Mouse (Mus musculus): Measurements from ENCODE around the gene Lonp2. TPM values are rescaled to one million over a fixed set of nuclear protein-coding genes. Genes with fewer than 3 reads are reported as not detected.
A peak's percentile ranks its signal among the peaks of the same experiment; 100 is the strongest.

Gene Lonp2
- polyA plus RNA-seq, 1 experiment from 2014 or later: 36.2 TPM

DNA sequence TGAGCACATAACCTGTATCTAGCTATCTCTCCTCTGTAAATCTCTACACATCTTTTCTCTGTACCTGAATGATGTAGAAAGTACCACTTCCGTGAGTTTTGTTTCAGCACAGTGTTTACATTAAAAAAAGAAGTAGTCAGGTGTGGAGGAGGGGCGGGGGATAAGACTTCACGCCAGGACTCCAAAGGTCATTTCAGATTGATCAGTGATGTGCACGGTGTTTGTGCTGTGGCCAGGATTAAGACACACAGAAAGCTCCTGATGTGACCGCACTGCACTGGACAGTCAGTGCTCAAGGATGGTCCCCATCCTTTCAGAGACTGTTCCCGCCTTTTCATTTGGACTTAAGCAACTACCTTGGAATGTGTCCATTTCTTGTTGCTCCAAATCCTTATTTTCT lies 136.9 kb downstream of the Lonp2 start:
- 54% methylated on average over 6 of the region's 6 CpGs for WGBS
- Histone ChIP-seq H3K4me1 (replicated peaks; ENCODE audit: control insufficient read depth, insufficient read depth) (no peaks in the 10 kb centered on the region), H3K4me3 (ENCODE audit: low read depth, low read length) (no peak overlapping the region), H3K27ac (replicated peaks) (no peak overlapping the region), H3K27me3 (ENCODE audit: control insufficient read depth, insufficient read depth, low read length) (no peaks in the 10 kb centered on the region), H3K36me3 (ENCODE audit: control insufficient read depth, insufficient read depth, low read length) (no peaks in the 10 kb centered on the region), H3K4me2 (replicated peaks; ENCODE audit: low read depth) (no peak overlapping the region), H3K9ac (ENCODE audit: low read length) (no peak overlapping the region), H3K9me3 (ENCODE audit: control insufficient read depth, low read length) (no peaks in the 10 kb centered on the region)
- TF ChIP-seq CTCF (IDR thresholded peaks at IDR 0.05; ENCODE audit: low read depth) (no peak), EP300 (optimal IDR thresholded peaks at IDR 0.05) (no peak)
- no peak for ATAC-seq (ENCODE audit: low FRiP score, low TSS enrichment)
- DNase-seq (ENCODE audit: low spot score): no peak

DNA sequence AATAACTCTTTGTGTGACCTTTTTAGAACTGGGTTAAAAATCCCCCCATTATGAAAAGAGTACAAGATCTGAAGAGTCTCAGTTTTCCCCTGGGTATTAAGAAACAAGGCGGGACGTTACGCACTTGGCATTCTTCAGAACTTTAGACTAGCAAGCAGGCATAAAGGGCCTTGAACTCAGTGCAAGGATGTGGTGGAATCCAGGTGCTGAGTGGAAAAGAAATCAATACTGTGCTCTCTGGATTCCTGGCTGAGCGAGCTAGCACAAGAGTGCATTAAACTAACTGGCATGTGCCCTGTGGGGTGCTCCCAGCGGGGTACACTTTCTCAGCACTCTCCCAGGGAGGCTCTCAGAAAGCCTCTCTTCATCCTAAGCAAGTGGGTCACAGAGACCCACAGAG lies 139.0 kb downstream of the Lonp2 start:
- Histone ChIP-seq H3K4me3 (ENCODE audit: low read depth, low read length) (no peak overlapping the region), H3K9me3 (ENCODE audit: control insufficient read depth, low read length) (no peaks in the 10 kb centered on the region), H3K36me3 (ENCODE audit: control insufficient read depth, insufficient read depth, low read length) (no peaks in the 10 kb centered on the region), H3K27ac (replicated peaks) (no peak overlapping the region), H3K4me2 (replicated peaks; ENCODE audit: low read depth) (no peak overlapping the region), H3K9ac (ENCODE audit: low read length) (no peak overlapping the region), H3K27me3 (ENCODE audit: control insufficient read depth, insufficient read depth, low read length) (no peaks in the 10 kb centered on the region), H3K4me1 (replicated peaks; ENCODE audit: control insufficient read depth, insufficient read depth) (0 out of 2 replicates have a peak, but pooled peaks cover 2% of the 10 kb centered on the region)
- WGBS: 75% methylated on average over 5 of the region's 5 CpGs
- ATAC-seq (ENCODE audit: low FRiP score, low TSS enrichment): no peak
- no peak for DNase-seq (ENCODE audit: low spot score)
- TF ChIP-seq CTCF (IDR thresholded peaks at IDR 0.05; ENCODE audit: low read depth): no peak

DNA sequence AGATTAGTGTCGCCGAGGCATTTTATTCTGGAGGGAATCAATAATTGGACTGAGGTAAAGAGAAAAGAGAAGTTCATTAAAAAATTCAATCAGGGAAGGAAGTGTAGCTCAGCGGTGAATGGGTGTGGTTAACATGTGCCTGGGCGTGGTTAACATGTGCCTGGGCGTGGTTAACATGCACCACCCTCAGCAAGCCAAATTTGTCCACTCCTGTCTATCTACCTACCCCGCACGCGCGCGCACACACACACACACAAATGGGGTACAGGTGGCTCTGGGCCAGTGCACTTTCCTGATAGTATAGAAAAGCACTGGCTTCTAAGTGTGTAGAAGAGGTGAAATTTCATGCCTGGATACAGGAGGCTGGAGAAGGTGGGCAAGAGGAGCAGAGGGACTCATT lies 141.3 kb downstream of the Lonp2 start:
- no peak overlapping the region for H3K4me3 ChIP-seq (ENCODE audit: low read depth, low read length)
- TF ChIP-seq CTCF (IDR thresholded peaks at IDR 0.05; ENCODE audit: low read depth) (no peak), EP300 (optimal IDR thresholded peaks at IDR 0.05) (no peak)
- H3K27ac ChIP-seq (replicated peaks): peak overlapping the region; percentile 91
- ATAC-seq (ENCODE audit: low FRiP score, low TSS enrichment) (peak; percentile 55), DNase-seq (ENCODE audit: low spot score) (peak; percentile 66)
- no peak overlapping the region for H3K4me2 ChIP-seq (replicated peaks; ENCODE audit: low read depth)
- H3K36me3 ChIP-seq (ENCODE audit: control insufficient read depth, insufficient read depth, low read length): no peaks in the 10 kb centered on the region
- H3K4me1 ChIP-seq (replicated peaks; ENCODE audit: control insufficient read depth, insufficient read depth): peaks cover 9% of the 10 kb centered on the region
- no peak overlapping the region for H3K9ac ChIP-seq (ENCODE audit: low read length)
- 74% methylated on average over 10 of the region's 10 CpGs for WGBS
- no peaks in the 10 kb centered on the region for H3K27me3 ChIP-seq (ENCODE audit: control insufficient read depth, insufficient read depth, low read length)
- H3K9me3 ChIP-seq (ENCODE audit: control insufficient read depth, low read length): no peaks in the 10 kb centered on the region

DNA sequence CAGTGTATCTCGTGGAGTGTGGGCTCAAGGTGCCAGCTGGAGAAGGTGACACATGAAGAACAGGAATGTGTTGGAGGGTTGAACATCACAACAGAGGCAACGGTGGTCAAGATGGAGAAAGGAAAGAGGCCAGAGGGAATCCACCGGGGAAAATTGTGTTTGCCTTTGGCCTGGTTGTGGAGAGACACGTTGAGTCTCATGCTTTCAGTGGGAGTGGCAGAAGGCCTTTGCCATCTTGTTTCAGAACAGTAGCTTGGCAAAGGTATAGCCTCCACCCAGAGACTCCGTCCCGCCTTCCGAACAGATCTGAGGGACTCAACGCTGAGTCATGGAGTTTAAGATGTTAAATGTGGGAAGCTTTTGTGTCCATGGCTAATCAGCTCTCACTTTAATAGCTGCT lies 141.8 kb downstream of the Lonp2 start:
- TF ChIP-seq CTCF (IDR thresholded peaks at IDR 0.05; ENCODE audit: low read depth) (no peak), EP300 (optimal IDR thresholded peaks at IDR 0.05) (no peak)
- DNase-seq (ENCODE audit: low spot score): peak; percentile 54
- no peaks in the 10 kb centered on the region for H3K36me3 ChIP-seq (ENCODE audit: control insufficient read depth, insufficient read depth, low read length)
- H3K4me2 ChIP-seq (replicated peaks; ENCODE audit: low read depth): no peak overlapping the region
- peak overlapping the region; percentile 91 for H3K27ac ChIP-seq (replicated peaks)
- no peaks in the 10 kb centered on the region for H3K9me3 ChIP-seq (ENCODE audit: control insufficient read depth, low read length)
- H3K9ac ChIP-seq (ENCODE audit: low read length): no peak overlapping the region
- WGBS: 57% methylated on average over 8 of the region's 8 CpGs
- peak; percentile 48 for ATAC-seq (ENCODE audit: low FRiP score, low TSS enrichment)
- no peak overlapping the region for H3K4me3 ChIP-seq (ENCODE audit: low read depth, low read length)
- H3K4me1 ChIP-seq (replicated peaks; ENCODE audit: control insufficient read depth, insufficient read depth): peaks cover 9% of the 10 kb centered on the region
- H3K27me3 ChIP-seq (ENCODE audit: control insufficient read depth, insufficient read depth, low read length): no peaks in the 10 kb centered on the region

DNA sequence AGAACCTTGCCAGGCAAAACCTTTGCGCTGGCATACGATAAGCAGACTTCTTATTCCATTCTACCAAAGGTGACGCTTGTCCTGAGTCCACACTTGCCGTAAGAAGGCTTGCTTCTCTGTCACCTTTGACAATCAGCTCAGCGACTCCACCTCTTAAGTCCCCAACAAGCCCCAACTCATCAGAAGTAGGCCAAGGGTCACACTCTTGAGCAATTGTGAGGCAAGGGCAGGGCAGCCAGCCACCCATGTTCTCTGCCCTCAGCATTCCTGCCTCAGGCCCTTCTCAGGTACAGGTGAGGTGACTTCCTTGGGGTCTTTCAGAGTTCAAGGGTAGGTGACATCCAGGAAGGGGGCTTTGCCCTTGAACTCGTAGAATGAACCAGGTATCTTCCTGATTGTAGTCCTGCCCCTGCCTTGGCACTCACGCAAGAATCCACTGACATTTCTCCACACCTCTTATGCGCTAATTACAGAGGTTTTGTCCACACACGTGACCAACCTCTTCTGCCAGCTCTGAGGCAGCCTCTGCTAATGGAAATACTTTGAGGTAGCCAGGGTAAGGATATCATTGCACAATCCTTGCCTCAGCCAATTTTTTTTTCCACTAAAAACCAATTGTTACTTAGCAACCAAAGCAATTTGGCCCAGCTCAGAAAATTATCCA lies 142.8 kb downstream of the Lonp2 start:
- no peaks in the 10 kb centered on the region for H3K27me3 ChIP-seq (ENCODE audit: control insufficient read depth, insufficient read depth, low read length)
- 64% methylated on average over 9 of the region's 9 CpGs for WGBS
- H3K4me3 ChIP-seq (ENCODE audit: low read depth, low read length): no peak overlapping the region
- H3K4me1 ChIP-seq (replicated peaks; ENCODE audit: control insufficient read depth, insufficient read depth): peaks cover 9% of the 10 kb centered on the region
- H3K9me3 ChIP-seq (ENCODE audit: control insufficient read depth, low read length): no peaks in the 10 kb centered on the region
- no peaks in the 10 kb centered on the region for H3K36me3 ChIP-seq (ENCODE audit: control insufficient read depth, insufficient read depth, low read length)
- no peak for TF ChIP-seq CTCF (IDR thresholded peaks at IDR 0.05; ENCODE audit: low read depth)
- TF ChIP-seq EP300 (optimal IDR thresholded peaks at IDR 0.05): peak; percentile 66
- no peak overlapping the region for H3K4me2 ChIP-seq (replicated peaks; ENCODE audit: low read depth)
- H3K27ac ChIP-seq (replicated peaks): peak overlapping the region; percentile 91
- H3K9ac ChIP-seq (ENCODE audit: low read length): peak overlapping the region; percentile 35; the same call in 1 of the 2 replicates
- DNase-seq (ENCODE audit: low spot score) (peak; percentile 80), ATAC-seq (ENCODE audit: low FRiP score, low TSS enrichment) (peak; percentile 83)

DNA sequence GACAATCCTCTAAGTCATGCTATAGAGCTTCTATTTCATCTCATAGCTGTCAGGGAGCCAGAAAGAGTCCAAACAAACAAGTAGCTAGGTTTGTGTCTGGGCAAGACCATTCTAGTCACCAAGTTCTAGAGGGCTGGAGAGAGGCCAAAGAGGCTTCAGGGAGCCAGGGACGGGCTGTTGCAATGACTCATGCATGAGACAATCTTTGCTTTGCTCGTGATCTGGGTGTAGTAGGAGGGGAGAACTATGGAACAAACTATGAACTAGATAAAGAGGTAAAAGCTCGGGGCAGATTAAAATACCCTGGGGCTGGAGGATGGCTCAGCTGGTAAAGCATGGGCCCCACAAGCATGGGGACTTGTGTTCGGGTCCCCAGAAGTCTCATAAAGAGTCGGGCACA lies 144.7 kb downstream of the Lonp2 start:
- ATAC-seq (ENCODE audit: low FRiP score, low TSS enrichment): peak; percentile 44
- H3K9me3 ChIP-seq (ENCODE audit: control insufficient read depth, low read length): no peaks in the 10 kb centered on the region
- no peak overlapping the region for H3K4me2 ChIP-seq (replicated peaks; ENCODE audit: low read depth)
- peaks cover 9% of the 10 kb centered on the region for H3K4me1 ChIP-seq (replicated peaks; ENCODE audit: control insufficient read depth, insufficient read depth)
- WGBS: 41% methylated on average over 5 of the region's 5 CpGs
- no peak overlapping the region for H3K4me3 ChIP-seq (ENCODE audit: low read depth, low read length)
- H3K27me3 ChIP-seq (ENCODE audit: control insufficient read depth, insufficient read depth, low read length): no peaks in the 10 kb centered on the region
- DNase-seq (ENCODE audit: low spot score): peak; percentile 69
- H3K27ac ChIP-seq (replicated peaks): peak overlapping the region; percentile 86
- TF ChIP-seq EP300 (optimal IDR thresholded peaks at IDR 0.05) (peak; percentile 70), CTCF (IDR thresholded peaks at IDR 0.05; ENCODE audit: low read depth) (no peak)
- no peak overlapping the region for H3K9ac ChIP-seq (ENCODE audit: low read length)
- H3K36me3 ChIP-seq (ENCODE audit: control insufficient read depth, insufficient read depth, low read length): no peaks in the 10 kb centered on the region

Measured in stomach, postnatal 0 days (tissue).